8 mouse cellular contexts compared by ENCODE assay signal in genomic region chr5:24100106-24100809, GRCm38 (mm10). TPM values are rescaled to one million over a fixed set of nuclear protein-coding genes. Genes with fewer than 3 reads are reported as not detected.
DNase-seq lines count a peak whose midpoint lies in the region; ATAC-seq and TF ChIP-seq lines count a peak whose summit lies in the region.

Gene Klhl7, plus strand, starts transcription at chr5:24100605.

- TF ChIP-seq EP300 in liver, embryonic 14.5 days (IDR thresholded peaks at IDR 0.05; ENCODE audit: low read depth): no peak
- no peak for TF ChIP-seq EP300 in stomach, postnatal 0 days (optimal IDR thresholded peaks at IDR 0.05)

- H3K27ac ChIP-seq in heart, embryonic 13.5 days (replicated peaks): peak within 1 kb of the TSS; percentile 90
- H3K27ac ChIP-seq in liver, embryonic 14.5 days: peak within 1 kb of the TSS; percentile 96
- peak within 1 kb of the TSS; percentile 85 for H3K27ac ChIP-seq in neural tube, embryonic 11.5 days (ENCODE audit: low read depth, low read length)
- H3K27ac ChIP-seq in stomach, postnatal 0 days (replicated peaks): peak within 1 kb of the TSS; percentile 90

- no peaks in the 10 kb centered on the region for H3K36me3 ChIP-seq in heart, embryonic 13.5 days
- H3K36me3 ChIP-seq in liver, embryonic 14.5 days (replicated peaks; ENCODE audit: control insufficient read depth, insufficient read depth, low read depth): no peaks in the 10 kb centered on the region
- H3K36me3 ChIP-seq in neural tube, embryonic 11.5 days (ENCODE audit: control insufficient read depth, insufficient read depth, low read length): no peaks in the 10 kb centered on the region
- H3K36me3 ChIP-seq in stomach, postnatal 0 days (ENCODE audit: control insufficient read depth, insufficient read depth, low read length): no peaks in the 10 kb centered on the region

- no peaks in the 10 kb centered on the region for H3K9me3 ChIP-seq in heart, embryonic 13.5 days
- H3K9me3 ChIP-seq in liver, embryonic 14.5 days (ENCODE audit: control insufficient read depth, low read length): no peaks in the 10 kb centered on the region
- no peaks in the 10 kb centered on the region for H3K9me3 ChIP-seq in neural tube, embryonic 11.5 days (ENCODE audit: control insufficient read depth, low read length)
- no peaks in the 10 kb centered on the region for H3K9me3 ChIP-seq in stomach, postnatal 0 days (ENCODE audit: control insufficient read depth, low read length)

- peak within 1 kb of the TSS; percentile 92 for H3K9ac ChIP-seq in heart, embryonic 13.5 days
- peak within 1 kb of the TSS; percentile 99 for H3K9ac ChIP-seq in liver, embryonic 14.5 days (replicated peaks)
- H3K9ac ChIP-seq in neural tube, embryonic 11.5 days (ENCODE audit: low read length): peak within 1 kb of the TSS; percentile 86
- peak within 1 kb of the TSS; percentile 88 for H3K9ac ChIP-seq in stomach, postnatal 0 days (ENCODE audit: low read length)

- peak; percentile 95 for DNase-seq in CD4-positive, CD25-positive, alpha-beta regulatory T cell, adult 2 months (ENCODE audit: low read depth, low spot score)
- DNase-seq in brain, embryonic 18.5 days (ENCODE audit: low read depth, low spot score): peak; percentile 83
- peak; percentile 94 for DNase-seq in kidney, postnatal 10 days
- peak; percentile 72 to 76 (median 74) for DNase-seq in liver, embryonic 14.5 days (ENCODE audit: low read depth in 3 of 3, low spot score in 3 of 3)
- DNase-seq in neural tube, embryonic 11.5 days (ENCODE audit: low spot score): peak; percentile 93
- peak; percentile 93 for DNase-seq in stomach, postnatal 0 days (ENCODE audit: low spot score)

- H3K4me1 ChIP-seq in heart, embryonic 13.5 days: peaks cover 12% of the 10 kb centered on the region
- peaks cover 6 to 7% of the 10 kb centered on the region in 2 experiments; a peak in 3 of 4 replicates for H3K4me1 ChIP-seq in liver, embryonic 14.5 days (replicated peaks; ENCODE audit: control insufficient read depth in 2 of 2, insufficient read depth in 2 of 2, low read length in 1 of 2)
- H3K4me1 ChIP-seq in neural tube, embryonic 11.5 days (ENCODE audit: control insufficient read depth, insufficient read depth, low read length): no peaks in the 10 kb centered on the region; the same call in 1 of the 2 replicates
- no peaks in the 10 kb centered on the region for H3K4me1 ChIP-seq in stomach, postnatal 0 days (replicated peaks; ENCODE audit: control insufficient read depth, insufficient read depth)

- 1% methylated on average over 47 of the region's 47 CpGs for WGBS in heart, embryonic 13.5 days
- WGBS in liver, embryonic 14.5 days (ENCODE audit: insufficient replicate concordance): 1% methylated on average over 47 of the region's 47 CpGs
- 1% methylated on average over 47 of the region's 47 CpGs for WGBS in neural tube, embryonic 11.5 days
- 2% methylated on average over 44 of the region's 47 CpGs for WGBS in stomach, postnatal 0 days

- peak; percentile 31; the same call in 1 of the 2 replicates for TF ChIP-seq CTCF in liver, embryonic 14.5 days (IDR thresholded peaks at IDR 0.05; ENCODE audit: low read depth)
- peak; percentile 37 for TF ChIP-seq CTCF in stomach, postnatal 0 days (IDR thresholded peaks at IDR 0.05; ENCODE audit: low read depth)

- H3K27me3 ChIP-seq in heart, embryonic 13.5 days (replicated peaks): no peaks in the 10 kb centered on the region
- H3K27me3 ChIP-seq in liver, embryonic 14.5 days (ENCODE audit: control insufficient read depth, insufficient read depth, low read length): no peaks in the 10 kb centered on the region
- no peaks in the 10 kb centered on the region for H3K27me3 ChIP-seq in neural tube, embryonic 11.5 days (ENCODE audit: control insufficient read depth, insufficient read depth, low read length)
- H3K27me3 ChIP-seq in stomach, postnatal 0 days (ENCODE audit: control insufficient read depth, insufficient read depth, low read length): no peaks in the 10 kb centered on the region

- ATAC-seq in erythroid progenitor cell, adult 5-6 weeks (replicated peaks; ENCODE audit: low FRiP score, poor library complexity, severe bottlenecking): peak; percentile 82
- peak; percentile 94 for ATAC-seq in heart, embryonic 13.5 days (ENCODE audit: extremely low read depth, insufficient number of reproducible peaks, low FRiP score, low TSS enrichment)
- ATAC-seq in liver, embryonic 14.5 days (ENCODE audit: insufficient read depth): peak; percentile 90
- peak; percentile 95 for ATAC-seq in neural tube, embryonic 11.5 days (ENCODE audit: insufficient read depth, low FRiP score, low TSS enrichment)
- peak; percentile 97 for ATAC-seq in stomach, postnatal 0 days (ENCODE audit: low FRiP score, low TSS enrichment)

- H3K4me3 ChIP-seq in heart, embryonic 13.5 days: peak within 1 kb of the TSS; percentile 65
- H3K4me3 ChIP-seq in liver, embryonic 14.5 days (ENCODE audit: insufficient read depth in 1 of 2, low read depth in 2 of 2, low read length in 2 of 2): peak within 1 kb of the TSS; percentile 74 to 93
- H3K4me3 ChIP-seq in neural tube, embryonic 11.5 days (ENCODE audit: low read depth, low read length): peak within 1 kb of the TSS; percentile 67
- peak within 1 kb of the TSS; percentile 75 for H3K4me3 ChIP-seq in stomach, postnatal 0 days (ENCODE audit: low read depth, low read length)

- H3K4me2 ChIP-seq in heart, embryonic 13.5 days: peak within 1 kb of the TSS; percentile 84
- H3K4me2 ChIP-seq in liver, embryonic 14.5 days (ENCODE audit: low read depth): peak within 1 kb of the TSS; percentile 82
- H3K4me2 ChIP-seq in neural tube, embryonic 11.5 days (ENCODE audit: low read depth): peak within 1 kb of the TSS; percentile 73
- H3K4me2 ChIP-seq in stomach, postnatal 0 days (replicated peaks; ENCODE audit: low read depth): peak within 1 kb of the TSS; percentile 68

RNA-seq across cellular contexts. Expression of gene Klhl7, which starts in this region (rescaled TPM):
- 79.3 and 83.4 TPM in 2 replicates for total RNA-seq in erythroid progenitor cell, adult 5-6 weeks (2015; ENCODE audit: low replicate concordance)
- total RNA-seq in erythroid progenitor cell, adult 5-6 weeks (2017; ENCODE audit: low replicate concordance): 56.4 and 71.6 TPM in 2 replicates
- polyA plus RNA-seq in heart, embryonic 13.5 days (2015; fragmentation: Nextera tagmentation; extraction: Ambion mirVana): 39.5 and 44.3 TPM in 2 replicates
- 6.0 and 9.8 TPM in 2 replicates for polyA plus RNA-seq in liver, embryonic 14.5 days (2012; rRNA removed)
- 18.1 and 19.6 TPM in 2 replicates for polyA plus RNA-seq in liver, embryonic 14.5 days (2014; fragmentation: Nextera tagmentation; extraction: Ambion mirVana)
- 92.5 and 98.1 TPM in 2 replicates for polyA plus RNA-seq in neural tube, embryonic 11.5 days (2014; fragmentation: Nextera tagmentation; extraction: Ambion mirVana)
- polyA plus RNA-seq in stomach, postnatal 0 days (2015; fragmentation: Nextera tagmentation; extraction: Ambion mirVana): 23.4 and 23.6 TPM in 2 replicates

Comparison
In these comparisons a context has a peak if more than half of its experiments do, and no peak if none do; other contexts are left out.
1. Peak in every context shown above with its lines: DNase-seq, ATAC-seq, H3K4me3 ChIP-seq and H3K27ac ChIP-seq.